Mouse (Mus musculus): ENCODE measurements around the gene Ank2. TPM values are rescaled to one million over a fixed set of nuclear protein-coding genes. Genes with fewer than 3 reads are reported as not detected.

Ank2 gene
- polyA plus RNA-seq, 1 experiment from 2014 or later: 5.1 TPM

- ATAC-seq (no peak), DNase-seq (no peak)
- Histone ChIP-seq H3K27me3 (ENCODE audit: insufficient read depth, low read length) (no peaks in the 10 kb centered on the region), H3K4me2 (ENCODE audit: low read depth, low read length) (no peak overlapping the region), H3K27ac (ENCODE audit: low read depth) (no peak overlapping the region), H3K4me1 (ENCODE audit: insufficient read depth) (no peaks in the 10 kb centered on the region), H3K36me3 (replicated peaks; ENCODE audit: insufficient read depth, low read length) (no peaks in the 10 kb centered on the region), H3K9me3 (ENCODE audit: low read length) (no peaks in the 10 kb centered on the region), H3K9ac (replicated peaks) (no peak overlapping the region), H3K4me3 (ENCODE audit: low read depth, low read length) (no peak overlapping the region)
- TF ChIP-seq EP300 (IDR thresholded peaks at IDR 0.05; ENCODE audit: low read depth) (no peak), CTCF (IDR thresholded peaks at IDR 0.05; ENCODE audit: low read depth) (no peak)
- WGBS (ENCODE audit: insufficient replicate concordance): 86% methylated on average over 3 of the region's 3 CpGs
These were observed 464.2 kb downstream of the Ank2 start for GRCm38 (mm10) chr3:127034983-127035382.

DNA sequence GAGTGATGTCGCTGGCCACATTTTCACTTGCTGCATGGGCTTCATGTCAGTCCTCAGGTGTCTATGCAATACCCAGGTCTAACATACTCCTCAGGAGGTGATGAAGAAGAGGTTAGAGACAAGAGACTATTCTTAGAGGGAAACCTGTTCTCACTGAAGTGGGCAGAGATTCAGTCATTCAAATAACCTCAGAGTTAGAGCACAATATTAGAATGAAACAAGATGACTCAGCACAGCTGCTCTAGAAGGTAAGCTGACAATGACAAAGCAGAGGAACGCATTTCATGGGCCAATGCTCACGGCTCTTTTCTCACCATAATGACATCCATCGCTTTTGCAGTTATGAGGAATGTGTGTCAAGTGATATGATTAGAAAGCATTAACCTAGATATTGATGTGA is 475.2 kb downstream of the Ank2 start:
- TF ChIP-seq CTCF (IDR thresholded peaks at IDR 0.05; ENCODE audit: low read depth) (no peak), EP300 (IDR thresholded peaks at IDR 0.05; ENCODE audit: low read depth) (no peak)
- no peaks in the 10 kb centered on the region for H3K4me1 ChIP-seq (ENCODE audit: insufficient read depth)

DNA sequence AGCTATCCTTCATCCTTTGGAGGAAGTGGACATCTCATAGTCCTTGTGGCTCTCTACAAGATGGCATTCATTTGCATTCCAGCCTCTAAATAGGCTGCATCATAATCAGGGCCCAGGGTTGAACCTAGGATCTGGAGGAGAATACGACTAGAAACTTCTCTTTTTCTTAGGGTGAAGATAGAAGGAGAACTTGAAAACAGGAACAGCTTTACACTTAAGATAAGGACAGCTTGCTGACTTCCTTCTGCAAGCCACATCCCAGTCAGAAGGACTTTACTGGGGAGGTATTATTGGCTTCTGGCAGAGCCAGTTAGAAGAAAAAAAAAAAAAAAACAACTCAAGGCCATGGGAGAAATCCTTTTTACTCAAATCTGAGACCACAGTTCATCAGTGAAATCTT is 479.0 kb downstream of the Ank2 start:
- DNase-seq (no peak), ATAC-seq (no peak)
- Histone ChIP-seq H3K27ac (ENCODE audit: low read depth) (no peak overlapping the region), H3K9me3 (ENCODE audit: low read length) (no peaks in the 10 kb centered on the region), H3K4me3 (ENCODE audit: low read depth, low read length) (no peak overlapping the region), H3K27me3 (ENCODE audit: insufficient read depth, low read length) (no peaks in the 10 kb centered on the region), H3K36me3 (replicated peaks; ENCODE audit: insufficient read depth, low read length) (no peaks in the 10 kb centered on the region), H3K9ac (replicated peaks) (no peak overlapping the region), H3K4me1 (ENCODE audit: insufficient read depth) (no peaks in the 10 kb centered on the region), H3K4me2 (ENCODE audit: low read depth, low read length) (no peak overlapping the region)
- WGBS (ENCODE audit: insufficient replicate concordance): 12% methylated on average over 1 of the region's 1 CpGs
- no peak for TF ChIP-seq CTCF (IDR thresholded peaks at IDR 0.05; ENCODE audit: low read depth)
- no peak for TF ChIP-seq EP300 (IDR thresholded peaks at IDR 0.05; ENCODE audit: low read depth)

More for the DNA sequence above, 475.2 kb downstream of the Ank2 start:
- H3K9me3 ChIP-seq (ENCODE audit: low read length): no peaks in the 10 kb centered on the region
- no peaks in the 10 kb centered on the region for H3K36me3 ChIP-seq (replicated peaks; ENCODE audit: insufficient read depth, low read length)
- no peak for DNase-seq
- 80% methylated on average over 4 of the region's 4 CpGs for WGBS (ENCODE audit: insufficient replicate concordance)
- H3K27me3 ChIP-seq (ENCODE audit: insufficient read depth, low read length): no peaks in the 10 kb centered on the region
- no peak overlapping the region for H3K27ac ChIP-seq (ENCODE audit: low read depth)
- no peak for ATAC-seq
- H3K4me2 ChIP-seq (ENCODE audit: low read depth, low read length): no peak overlapping the region
- H3K4me3 ChIP-seq (ENCODE audit: low read depth, low read length): no peak overlapping the region
- no peak overlapping the region for H3K9ac ChIP-seq (replicated peaks)

GRCm38 (mm10) chr3:127019728-127020127 is 479.4 kb downstream of the Ank2 start:
- no peak overlapping the region for H3K9ac ChIP-seq (replicated peaks)
- no peak overlapping the region for H3K4me3 ChIP-seq (ENCODE audit: low read depth, low read length)
- TF ChIP-seq CTCF (IDR thresholded peaks at IDR 0.05; ENCODE audit: low read depth) (no peak), EP300 (IDR thresholded peaks at IDR 0.05; ENCODE audit: low read depth) (no peak)
- no peaks in the 10 kb centered on the region for H3K4me1 ChIP-seq (ENCODE audit: insufficient read depth)
- H3K4me2 ChIP-seq (ENCODE audit: low read depth, low read length): no peak overlapping the region
- no peaks in the 10 kb centered on the region; the same call in 1 of the 2 replicates for H3K36me3 ChIP-seq (replicated peaks; ENCODE audit: insufficient read depth, low read length)
- WGBS (ENCODE audit: insufficient replicate concordance): 51% methylated on average over 3 of the region's 3 CpGs
- ATAC-seq (no peak), DNase-seq (no peak)
- H3K9me3 ChIP-seq (ENCODE audit: low read length): no peaks in the 10 kb centered on the region
- H3K27ac ChIP-seq (ENCODE audit: low read depth): no peak overlapping the region
- no peaks in the 10 kb centered on the region for H3K27me3 ChIP-seq (ENCODE audit: insufficient read depth, low read length)

- DNase-seq: no peak
- 38% methylated on average over 6 of the region's 6 CpGs for WGBS (ENCODE audit: insufficient replicate concordance)
- no peak for ATAC-seq
These were observed 480.0 kb downstream of the Ank2 start for GRCm38 (mm10) chr3:127019109-127019508.

DNA sequence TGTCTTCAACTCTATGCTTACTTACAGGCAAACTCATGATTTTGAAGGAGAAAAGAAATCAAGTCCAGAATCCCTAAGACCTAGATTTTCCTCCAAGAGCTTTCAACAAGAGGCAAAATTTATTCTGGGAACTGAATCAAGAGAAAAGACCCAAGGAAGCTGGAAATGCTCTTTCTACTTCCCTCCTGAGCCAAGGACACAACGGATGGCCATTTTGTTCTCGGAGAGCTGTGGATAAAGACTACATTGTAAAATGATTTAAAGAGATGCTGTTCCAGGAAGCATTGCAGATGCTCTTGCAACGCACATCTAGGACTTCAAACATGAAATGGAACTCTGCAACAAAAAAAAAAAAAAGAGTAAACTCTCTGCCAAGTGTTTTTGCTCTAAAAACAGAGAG is 481.6 kb downstream of the Ank2 start:
- WGBS (ENCODE audit: insufficient replicate concordance): 81% methylated on average over 3 of the region's 3 CpGs
- ATAC-seq: no peak

More at GRCm38 (mm10) chr3:127019109-127019508, 480.0 kb downstream of the Ank2 start:
- no peak overlapping the region for H3K27ac ChIP-seq (ENCODE audit: low read depth)
- no peaks in the 10 kb centered on the region for H3K9me3 ChIP-seq (ENCODE audit: low read length)
- no peak overlapping the region for H3K4me2 ChIP-seq (ENCODE audit: low read depth, low read length)
- no peak overlapping the region for H3K9ac ChIP-seq (replicated peaks)
- no peak overlapping the region for H3K4me3 ChIP-seq (ENCODE audit: low read depth, low read length)
- TF ChIP-seq EP300 (IDR thresholded peaks at IDR 0.05; ENCODE audit: low read depth) (no peak), CTCF (IDR thresholded peaks at IDR 0.05; ENCODE audit: low read depth) (no peak)
- H3K27me3 ChIP-seq (ENCODE audit: insufficient read depth, low read length): no peaks in the 10 kb centered on the region
- H3K36me3 ChIP-seq (replicated peaks; ENCODE audit: insufficient read depth, low read length): no peaks in the 10 kb centered on the region; the same call in 1 of the 2 replicates
- H3K4me1 ChIP-seq (ENCODE audit: insufficient read depth): no peaks in the 10 kb centered on the region

GRCm38 (mm10) chr3:127015596-127015995 is 483.6 kb downstream of the Ank2 start:
- no peaks in the 10 kb centered on the region for H3K9me3 ChIP-seq (ENCODE audit: low read length)
- no peak overlapping the region for H3K27ac ChIP-seq (ENCODE audit: low read depth)
- TF ChIP-seq CTCF (IDR thresholded peaks at IDR 0.05; ENCODE audit: low read depth) (no peak), EP300 (IDR thresholded peaks at IDR 0.05; ENCODE audit: low read depth) (no peak)
- H3K4me1 ChIP-seq (ENCODE audit: insufficient read depth): no peaks in the 10 kb centered on the region
- no peak overlapping the region for H3K4me3 ChIP-seq (ENCODE audit: low read depth, low read length)
- H3K27me3 ChIP-seq (ENCODE audit: insufficient read depth, low read length): no peaks in the 10 kb centered on the region
- H3K4me2 ChIP-seq (ENCODE audit: low read depth, low read length): no peak overlapping the region
- H3K9ac ChIP-seq (replicated peaks): no peak overlapping the region
- DNase-seq (no peak), ATAC-seq (no peak)
- no peaks in the 10 kb centered on the region; the same call in 1 of the 2 replicates for H3K36me3 ChIP-seq (replicated peaks; ENCODE audit: insufficient read depth, low read length)
- 78% methylated on average over 6 of the region's 6 CpGs for WGBS (ENCODE audit: insufficient replicate concordance)

More for the DNA sequence above, 481.6 kb downstream of the Ank2 start:
- Histone ChIP-seq H3K27me3 (ENCODE audit: insufficient read depth, low read length) (no peaks in the 10 kb centered on the region), H3K4me1 (ENCODE audit: insufficient read depth) (no peaks in the 10 kb centered on the region), H3K4me2 (ENCODE audit: low read depth, low read length) (no peak overlapping the region), H3K9me3 (ENCODE audit: low read length) (no peaks in the 10 kb centered on the region), H3K4me3 (ENCODE audit: low read depth, low read length) (no peak overlapping the region), H3K36me3 (replicated peaks; ENCODE audit: insufficient read depth, low read length) (no peaks in the 10 kb centered on the region; the same call in 1 of the 2 replicates), H3K9ac (replicated peaks) (no peak overlapping the region), H3K27ac (ENCODE audit: low read depth) (no peak overlapping the region)
- no peak for DNase-seq
- no peak for TF ChIP-seq CTCF (IDR thresholded peaks at IDR 0.05; ENCODE audit: low read depth)
- TF ChIP-seq EP300 (IDR thresholded peaks at IDR 0.05; ENCODE audit: low read depth): no peak

Measured in liver, postnatal 0 days (tissue).